Mouse (Mus musculus): ENCODE data around the gene Gm9747. TPM values are rescaled to one million over a fixed set of nuclear protein-coding genes. Genes with fewer than 3 reads are reported as not detected.
A peak's percentile ranks its signal among the peaks of the same experiment; 100 is the strongest.

Gm9747 gene
- 0.02 TPM in 1 of 2 replicates, not detected in the other for polyA plus RNA-seq (2012; rRNA removed)
- 2.3 and 2.5 TPM in 2 replicates for polyA plus RNA-seq (2014; fragmentation: Nextera tagmentation; extraction: Ambion mirVana)

DNA sequence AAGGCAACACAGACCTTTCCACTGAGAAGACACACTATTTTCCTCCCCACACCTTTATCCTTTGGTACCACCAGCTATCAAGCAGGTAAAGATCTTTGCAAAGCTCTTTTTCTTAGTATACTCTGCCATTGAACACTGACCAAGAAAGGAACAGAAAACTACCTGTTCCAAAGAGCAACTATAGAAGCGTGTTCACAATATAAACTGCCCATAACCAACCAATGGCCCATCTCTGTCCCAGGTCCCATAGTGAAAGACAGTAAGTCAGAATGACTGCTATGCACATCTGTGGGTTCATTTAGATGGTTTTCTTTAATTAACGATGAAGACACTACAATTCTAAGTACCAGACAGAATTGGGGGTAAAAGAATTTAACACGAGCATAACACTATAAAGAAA, at the start of gene Gm9747:
Gm9747 (plus strand) TSS at position 301 of the 400 bp plus-strand sequence.
- Histone ChIP-seq H3K9me3 (ENCODE audit: control insufficient read depth, low read length) (no peaks in the 10 kb centered on the region), H3K4me2 (ENCODE audit: low read depth) (no peak within 1 kb of the TSS), H3K9ac (replicated peaks) (no peak within 1 kb of the TSS), H3K27me3 (ENCODE audit: control insufficient read depth, insufficient read depth, low read length) (no peaks in the 10 kb centered on the region), H3K36me3 (replicated peaks; ENCODE audit: control insufficient read depth, insufficient read depth, low read depth) (no peaks in the 10 kb centered on the region), H3K4me3 (ENCODE audit: insufficient read depth in 1 of 2, low read depth in 2 of 2, low read length in 2 of 2) (no peak within 1 kb of the TSS), H3K4me1 (replicated peaks; ENCODE audit: control insufficient read depth in 2 of 2, insufficient read depth in 2 of 2, low read length in 1 of 2) (peaks cover 0 to 5% of the 10 kb centered on the region in 2 experiments; a peak in 2 of 4 replicates), H3K27ac (no peak within 1 kb of the TSS)
- DNase-seq (ENCODE audit: low read depth in 3 of 3, low spot score in 3 of 3) (no peak), ATAC-seq (ENCODE audit: insufficient read depth) (no peak)
- TF ChIP-seq CTCF (IDR thresholded peaks at IDR 0.05; ENCODE audit: low read depth), result no peak
- TF ChIP-seq EP300 (IDR thresholded peaks at IDR 0.05; ENCODE audit: low read depth), result no peak
- WGBS (ENCODE audit: insufficient replicate concordance), result 60% methylated on average over 3 of the region's 3 CpGs

DNA sequence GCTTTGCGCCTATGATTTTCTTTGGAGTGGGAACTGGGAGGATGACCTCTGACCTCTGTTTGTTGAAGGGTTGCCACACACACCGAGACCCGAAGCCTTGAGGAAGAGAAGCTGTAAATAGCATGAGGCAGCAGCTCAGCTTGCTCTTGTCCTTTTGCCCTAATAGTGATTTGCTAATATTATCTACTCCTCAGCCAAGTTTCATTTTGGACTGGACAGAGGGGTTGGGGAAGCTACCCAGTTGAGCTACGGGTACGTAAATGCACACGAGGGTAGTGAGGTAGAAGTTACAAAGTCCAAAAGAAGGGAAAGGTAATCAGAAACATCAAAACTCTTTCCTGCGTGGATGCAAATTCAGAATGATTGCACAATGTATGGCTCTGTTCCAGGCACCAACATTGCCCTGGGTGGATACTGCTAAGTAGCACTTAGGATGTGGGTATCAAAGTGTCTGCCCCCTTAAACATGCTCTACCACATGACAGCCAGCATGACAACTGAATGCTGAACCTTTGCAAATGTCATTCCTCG, 48.9 kb upstream of the Gm9747 start:
- H3K27me3 ChIP-seq (ENCODE audit: control insufficient read depth, insufficient read depth, low read length), result no peaks in the 10 kb centered on the region
- DNase-seq (ENCODE audit: low read depth in 3 of 3, low spot score in 3 of 3) (no peak), ATAC-seq (ENCODE audit: insufficient read depth) (peak; percentile 58; the same call in 1 of the 2 replicates)
- H3K4me3 ChIP-seq (ENCODE audit: insufficient read depth in 1 of 2, low read depth in 2 of 2, low read length in 2 of 2), result no peak overlapping the region
- no peak overlapping the region for H3K4me2 ChIP-seq (ENCODE audit: low read depth)
- H3K9me3 ChIP-seq (ENCODE audit: control insufficient read depth, low read length), result no peaks in the 10 kb centered on the region
- TF ChIP-seq CTCF (IDR thresholded peaks at IDR 0.05; ENCODE audit: low read depth) (no peak), EP300 (IDR thresholded peaks at IDR 0.05; ENCODE audit: low read depth) (no peak)
- H3K36me3 ChIP-seq (replicated peaks; ENCODE audit: control insufficient read depth, insufficient read depth, low read depth), result no peaks in the 10 kb centered on the region
- H3K4me1 ChIP-seq (replicated peaks; ENCODE audit: control insufficient read depth in 2 of 2, insufficient read depth in 2 of 2, low read length in 1 of 2), result no peaks in the 10 kb centered on the region; a peak in 1 of 4 replicates
- no peak overlapping the region for H3K9ac ChIP-seq (replicated peaks)
- 51% methylated on average over 8 of the region's 8 CpGs for whole genome bisulfite sequencing (ENCODE audit: insufficient replicate concordance)
- no peak overlapping the region for H3K27ac ChIP-seq

DNA sequence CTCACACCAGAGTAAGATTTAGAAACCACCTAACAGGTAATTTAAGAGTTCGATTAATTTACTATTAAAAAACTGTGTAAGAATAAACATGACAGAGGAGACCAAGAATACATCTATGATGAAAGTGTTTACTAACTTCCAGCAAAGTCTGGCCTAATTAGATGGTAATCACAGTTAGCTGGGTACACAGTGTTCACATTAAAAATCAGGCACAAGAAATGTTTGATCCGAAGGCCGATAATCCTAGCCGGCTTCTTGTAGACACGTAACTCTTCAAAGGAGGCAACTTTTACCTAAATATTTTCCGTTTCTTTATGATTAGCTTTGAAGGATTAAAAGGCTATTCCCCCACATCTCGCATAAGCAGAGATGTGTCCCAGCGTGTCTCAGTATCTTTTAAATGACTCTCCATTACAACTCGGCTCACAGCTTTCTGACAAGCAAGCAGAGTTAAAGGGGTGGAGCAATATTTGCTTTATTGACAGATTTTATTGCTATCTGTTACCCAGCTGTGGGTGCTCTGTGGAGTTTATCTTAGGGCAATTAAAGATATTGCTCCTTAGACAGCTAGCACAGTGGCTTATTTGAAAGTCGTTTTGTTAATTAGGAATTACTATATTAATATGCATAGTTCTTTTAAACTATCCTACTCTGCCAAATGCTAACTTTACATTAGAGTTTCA, 44.2 kb upstream of the Gm9747 start:
- no peak for DNase-seq (ENCODE audit: low read depth in 3 of 3, low spot score in 3 of 3)
- H3K4me2 ChIP-seq (ENCODE audit: low read depth), result no peak overlapping the region
- WGBS (ENCODE audit: insufficient replicate concordance), result 68% methylated on average over 10 of the region's 10 CpGs
- no peak overlapping the region for H3K27ac ChIP-seq
- no peak overlapping the region for H3K4me3 ChIP-seq (ENCODE audit: insufficient read depth in 1 of 2, low read depth in 2 of 2, low read length in 2 of 2)
- H3K36me3 ChIP-seq (replicated peaks; ENCODE audit: control insufficient read depth, insufficient read depth, low read depth), result no peaks in the 10 kb centered on the region
- no peak overlapping the region for H3K9ac ChIP-seq (replicated peaks)
- no peaks in the 10 kb centered on the region; a peak in 1 of 4 replicates for H3K4me1 ChIP-seq (replicated peaks; ENCODE audit: control insufficient read depth in 2 of 2, insufficient read depth in 2 of 2, low read length in 1 of 2)
- ATAC-seq (ENCODE audit: insufficient read depth), result no peak
- TF ChIP-seq CTCF (IDR thresholded peaks at IDR 0.05; ENCODE audit: low read depth), result no peak
- TF ChIP-seq EP300 (IDR thresholded peaks at IDR 0.05; ENCODE audit: low read depth), result no peak
- no peaks in the 10 kb centered on the region for H3K9me3 ChIP-seq (ENCODE audit: control insufficient read depth, low read length)
- H3K27me3 ChIP-seq (ENCODE audit: control insufficient read depth, insufficient read depth, low read length), result no peaks in the 10 kb centered on the region

DNA sequence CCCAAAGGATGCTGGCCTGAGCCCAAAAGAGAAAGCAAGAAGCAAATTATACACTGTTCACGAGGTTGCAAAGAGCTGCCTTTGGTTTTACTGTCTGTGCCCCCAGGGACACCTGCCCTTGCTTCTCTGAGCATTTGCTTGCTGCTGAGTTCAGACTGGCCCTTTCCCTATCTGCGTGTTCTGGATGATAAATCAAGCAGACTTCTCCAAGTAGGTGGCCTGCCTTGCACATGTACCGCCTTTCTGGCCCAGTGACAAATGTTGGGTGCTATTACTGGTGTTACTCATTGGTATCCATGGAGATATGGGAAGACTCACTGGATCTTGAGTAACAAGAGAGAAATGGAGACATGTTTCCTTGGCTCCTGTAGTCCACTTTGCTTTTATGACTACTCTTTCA, 43.4 kb upstream of the Gm9747 start:
- H3K4me2 ChIP-seq (ENCODE audit: low read depth), result no peak overlapping the region
- no peak overlapping the region for H3K9ac ChIP-seq (replicated peaks)
- ATAC-seq (ENCODE audit: insufficient read depth), result no peak
- no peaks in the 10 kb centered on the region for H3K36me3 ChIP-seq (replicated peaks; ENCODE audit: control insufficient read depth, insufficient read depth, low read depth)
- WGBS (ENCODE audit: insufficient replicate concordance), result 46% methylated on average over 3 of the region's 3 CpGs
- H3K27me3 ChIP-seq (ENCODE audit: control insufficient read depth, insufficient read depth, low read length), result no peaks in the 10 kb centered on the region
- no peak overlapping the region for H3K27ac ChIP-seq
- no peak for DNase-seq (ENCODE audit: low read depth in 3 of 3, low spot score in 3 of 3)
- no peaks in the 10 kb centered on the region; a peak in 1 of 4 replicates for H3K4me1 ChIP-seq (replicated peaks; ENCODE audit: control insufficient read depth in 2 of 2, insufficient read depth in 2 of 2, low read length in 1 of 2)
- TF ChIP-seq EP300 (IDR thresholded peaks at IDR 0.05; ENCODE audit: low read depth) (no peak), CTCF (IDR thresholded peaks at IDR 0.05; ENCODE audit: low read depth) (no peak)
- no peak overlapping the region for H3K4me3 ChIP-seq (ENCODE audit: insufficient read depth in 1 of 2, low read depth in 2 of 2, low read length in 2 of 2)
- H3K9me3 ChIP-seq (ENCODE audit: control insufficient read depth, low read length), result no peaks in the 10 kb centered on the region

DNA sequence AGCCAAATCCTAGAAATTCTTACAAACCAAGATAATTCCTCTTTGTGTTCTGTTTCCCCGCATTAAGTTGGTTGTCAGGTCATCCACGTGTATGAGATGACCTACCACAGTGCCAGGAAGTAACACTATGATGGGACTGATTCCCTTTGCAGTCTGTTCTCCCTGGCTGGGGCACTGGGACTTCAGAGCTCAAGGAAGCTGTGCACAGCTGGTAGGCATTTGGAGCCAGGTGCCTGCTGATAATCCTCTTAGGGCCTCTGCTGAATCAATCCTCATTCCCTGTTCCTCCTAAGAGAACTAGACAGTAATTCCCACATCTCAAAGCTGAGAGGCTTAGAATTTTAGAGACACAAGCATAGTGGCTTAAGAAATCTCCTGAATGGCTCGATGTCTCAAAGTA, 41.3 kb upstream of the Gm9747 start:
- no peak for DNase-seq (ENCODE audit: low read depth in 3 of 3, low spot score in 3 of 3)
- 33% methylated on average over 3 of the region's 3 CpGs for WGBS (ENCODE audit: insufficient replicate concordance)
- no peak overlapping the region for H3K4me2 ChIP-seq (ENCODE audit: low read depth)
- no peaks in the 10 kb centered on the region for H3K36me3 ChIP-seq (replicated peaks; ENCODE audit: control insufficient read depth, insufficient read depth, low read depth)
- no peak overlapping the region for H3K27ac ChIP-seq
- no peaks in the 10 kb centered on the region for H3K9me3 ChIP-seq (ENCODE audit: control insufficient read depth, low read length)
- no peaks in the 10 kb centered on the region for H3K27me3 ChIP-seq (ENCODE audit: control insufficient read depth, insufficient read depth, low read length)
- ATAC-seq (ENCODE audit: insufficient read depth), result no peak
- H3K9ac ChIP-seq (replicated peaks), result no peak overlapping the region
- no peak overlapping the region for H3K4me3 ChIP-seq (ENCODE audit: insufficient read depth in 1 of 2, low read depth in 2 of 2, low read length in 2 of 2)
- H3K4me1 ChIP-seq (replicated peaks; ENCODE audit: control insufficient read depth in 2 of 2, insufficient read depth in 2 of 2, low read length in 1 of 2), result no peaks in the 10 kb centered on the region
- TF ChIP-seq CTCF (IDR thresholded peaks at IDR 0.05; ENCODE audit: low read depth) (no peak), EP300 (IDR thresholded peaks at IDR 0.05; ENCODE audit: low read depth) (no peak)

Data from liver, embryonic 14.5 days (tissue).